Mouse (Mus musculus) erythroid progenitor cell, adult 5-6 weeks (primary cell): ENCODE data around the gene Olfr1471. TPM values are rescaled to one million over a fixed set of nuclear protein-coding genes. Genes with fewer than 3 reads are reported as not detected.
"Not testable (repeated sequence)": the region's sequence is repeated elsewhere in the genome, so short reads cannot be mapped to it uniquely, and the experiment has no call there.

Source experiments
- ATAC-seq: replicated peaks from 2 replicates; pipeline ENCODE4 v1.8.0; 2016; ENCODE audit warnings: moderate number of reproducible peaks, mild to moderate bottlenecking, moderate TSS enrichment, inconsistent platforms; ENCODE audit not compliant: poor library complexity, low FRiP score, severe bottlenecking
- total RNA-seq, 2 experiments: library from RNA; stranded (forward) in 1 of 2; stranded (reverse) in 1 of 2; fragments of 150-400 nt in 1 of 2; fragments of 186-747, 209-891 nt in 1 of 2; gene quantifications; 2 replicates each; pipeline versions ENCODE4 v1.2.3 to v1.2.4; 2015 to 2017; ENCODE audit warnings: low replicate concordance in 2 of 2

Gene Olfr1471
- total RNA-seq (2015; ENCODE audit: low replicate concordance) (not detected in 2 replicates), total RNA-seq (2017; ENCODE audit: low replicate concordance) (not detected in 2 replicates)

DNA sequence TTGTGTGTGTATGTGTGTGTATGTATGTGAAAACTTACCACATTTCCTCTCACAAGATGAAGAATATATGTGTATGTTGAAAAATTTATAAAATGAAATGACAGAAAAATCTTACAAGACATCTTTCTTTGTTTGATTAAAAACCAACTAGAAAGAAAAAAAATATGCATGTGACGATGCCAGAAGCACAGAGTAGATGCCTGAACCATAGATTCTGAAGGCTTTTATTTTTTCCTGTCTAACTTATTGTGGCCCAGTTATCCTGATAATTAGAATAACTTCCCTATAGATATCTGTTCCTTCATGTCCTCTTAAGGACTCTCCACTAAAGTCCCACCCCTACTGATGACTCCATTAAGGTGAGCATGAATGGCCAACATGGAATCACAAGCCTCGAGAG is at the start of gene Olfr1471:
Olfr1471 (plus strand) TSS at position 301 of the 400 bp plus-strand sequence.
- not testable (repeated sequence) for ATAC-seq

GRCm38 (mm10) chr19:13407549-13407948 is 35.7 kb upstream of the Olfr1471 start, which contains the start of gene Olfr1469:
Gene Olfr1469 (plus strand): TSS chr19:13407849.
- ATAC-seq, result no peak

DNA sequence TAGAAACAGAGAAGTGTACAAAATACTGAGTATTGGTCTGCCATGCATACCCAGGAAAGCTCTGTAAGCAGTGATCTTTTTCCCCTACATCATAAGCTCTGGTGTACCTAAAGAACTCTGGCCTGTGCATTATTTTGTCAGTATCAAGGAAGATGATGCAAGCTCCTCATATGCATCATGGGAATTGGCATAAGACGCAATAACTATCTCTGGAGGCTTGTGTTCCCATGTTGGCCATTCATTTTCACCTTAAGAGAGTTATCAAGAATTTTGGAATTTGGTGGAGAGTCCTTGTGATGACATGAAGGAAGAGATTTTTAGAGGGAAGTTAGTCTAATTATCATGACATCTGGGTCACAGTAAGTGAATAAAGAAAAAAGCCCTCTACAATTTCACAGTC is 12.8 kb downstream of the Olfr1471 start, which contains the start of gene Olfr1472:
Olfr1472 (minus strand) TSS at position 101 of the 400 bp plus-strand sequence.
- no peak for ATAC-seq

DNA sequence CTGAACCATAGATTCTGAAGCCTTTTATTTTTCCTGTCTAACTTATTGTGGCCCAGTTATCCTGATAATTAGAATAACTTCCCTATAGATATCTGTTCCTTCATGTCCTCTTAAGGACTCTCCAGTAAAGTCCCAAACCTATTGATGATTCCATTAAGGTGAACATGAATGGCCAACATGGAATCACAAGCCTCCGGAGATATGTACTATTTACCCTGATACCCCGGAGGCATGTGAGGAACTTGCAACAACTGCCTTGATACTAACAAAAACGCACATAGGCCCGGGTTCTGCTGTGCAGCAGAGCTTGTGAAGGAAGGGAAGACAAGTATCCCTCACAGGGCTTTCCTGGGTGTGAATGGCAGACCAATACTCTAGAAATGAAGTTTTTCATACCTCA is 26.1 kb downstream of the Olfr1471 start, which contains the start of gene Olfr1474:
Olfr1474 (plus strand) TSS at position 301 of the 400 bp plus-strand sequence.
- ATAC-seq, result not testable (repeated sequence)

- no peak for ATAC-seq
These were observed 36.9 kb downstream of the Olfr1471 start, which contains the start of gene Olfr1475 for GRCm38 (mm10) chr19:13480096-13480495. Gene Olfr1475 (minus strand): TSS chr19:13480196.

DNA sequence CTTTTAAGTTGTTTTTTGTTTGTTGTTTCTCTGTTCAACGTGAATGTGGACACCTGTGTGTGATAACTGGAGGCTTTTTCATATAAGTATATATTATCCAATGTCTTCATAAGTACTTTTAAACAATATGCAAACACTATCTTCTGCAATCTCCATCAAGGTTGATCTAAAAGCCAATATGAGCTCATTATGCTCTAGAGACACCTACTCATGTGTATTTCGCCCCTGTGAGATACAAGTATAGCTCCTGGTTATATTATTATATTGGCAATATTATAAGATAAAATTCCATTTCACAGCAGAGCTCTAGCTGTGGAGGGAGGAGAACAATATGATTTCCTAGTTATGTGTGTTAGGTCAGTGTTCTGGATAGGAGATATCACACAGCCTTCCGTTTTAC is 57.0 kb downstream of the Olfr1471 start, which contains the start of gene Olfr1477:
Olfr1477 (plus strand) TSS at position 301 of the 400 bp plus-strand sequence.
- no peak for ATAC-seq

Other genes starting within 250 kb of the Olfr1471 start
- gene Olfr1463, start 212.1 kb upstream of the Olfr1471 start, total RNA-seq (2015; ENCODE audit: low replicate concordance), result not detected in 2 replicates
- not detected in 2 replicates for gene Olfr1463, start 212.1 kb upstream of the Olfr1471 start, total RNA-seq (2017; ENCODE audit: low replicate concordance)
- gene Olfr1465, start 127.9 kb upstream of the Olfr1471 start, total RNA-seq (2015; ENCODE audit: low replicate concordance), result not detected in 2 replicates
- not detected in 2 replicates for gene Olfr1465, start 127.9 kb upstream of the Olfr1471 start, total RNA-seq (2017; ENCODE audit: low replicate concordance)
- not detected in 2 replicates for gene Olfr1466, start 104.5 kb upstream of the Olfr1471 start, total RNA-seq (2015; ENCODE audit: low replicate concordance)
- not detected in 2 replicates for gene Olfr1466, start 104.5 kb upstream of the Olfr1471 start, total RNA-seq (2017; ENCODE audit: low replicate concordance)
- not detected in 2 replicates for gene Olfr1467, start 81.2 kb upstream of the Olfr1471 start, total RNA-seq (2015; ENCODE audit: low replicate concordance)
- not detected in 2 replicates for gene Olfr1467, start 81.2 kb upstream of the Olfr1471 start, total RNA-seq (2017; ENCODE audit: low replicate concordance)
- gene Olfr1469, start 35.6 kb upstream of the Olfr1471 start, total RNA-seq (2015; ENCODE audit: low replicate concordance), result not detected in 2 replicates
- not detected in 2 replicates for gene Olfr1469, start 35.6 kb upstream of the Olfr1471 start, total RNA-seq (2017; ENCODE audit: low replicate concordance)
- gene Olfr1472, start 12.7 kb downstream of the Olfr1471 start, total RNA-seq (2015; ENCODE audit: low replicate concordance), result not detected in 2 replicates
- not detected in 2 replicates for gene Olfr1472, start 12.7 kb downstream of the Olfr1471 start, total RNA-seq (2017; ENCODE audit: low replicate concordance)
- gene Olfr1474, start 26.2 kb downstream of the Olfr1471 start, total RNA-seq (2015; ENCODE audit: low replicate concordance), result not detected in 2 replicates
- gene Olfr1474, start 26.2 kb downstream of the Olfr1471 start, total RNA-seq (2017; ENCODE audit: low replicate concordance), result not detected in 2 replicates
- not detected in 2 replicates for gene Olfr1475, start 36.8 kb downstream of the Olfr1471 start, total RNA-seq (2015; ENCODE audit: low replicate concordance)
- not detected in 2 replicates for gene Olfr1475, start 36.8 kb downstream of the Olfr1471 start, total RNA-seq (2017; ENCODE audit: low replicate concordance)
- gene Olfr1477, start 57.1 kb downstream of the Olfr1471 start, total RNA-seq (2015; ENCODE audit: low replicate concordance), result not detected in 2 replicates
- not detected in 2 replicates for gene Olfr1477, start 57.1 kb downstream of the Olfr1471 start, total RNA-seq (2017; ENCODE audit: low replicate concordance)
- gene Olfr1480, start 84.5 kb downstream of the Olfr1471 start, total RNA-seq (2015; ENCODE audit: low replicate concordance), result not detected in 2 replicates
- not detected in 2 replicates for gene Olfr1480, start 84.5 kb downstream of the Olfr1471 start, total RNA-seq (2017; ENCODE audit: low replicate concordance)
- gene Olfr1484, start 140.1 kb downstream of the Olfr1471 start, total RNA-seq (2015; ENCODE audit: low replicate concordance), result not detected in 2 replicates
- gene Olfr1484, start 140.1 kb downstream of the Olfr1471 start, total RNA-seq (2017; ENCODE audit: low replicate concordance), result 0.39 TPM in 1 of 2 replicates, not detected in the other
- not detected in 2 replicates for gene Olfr1487, start 174.0 kb downstream of the Olfr1471 start, total RNA-seq (2015; ENCODE audit: low replicate concordance)
- not detected in 2 replicates for gene Olfr1487, start 174.0 kb downstream of the Olfr1471 start, total RNA-seq (2017; ENCODE audit: low replicate concordance)
- gene Olfr1489, start 188.2 kb downstream of the Olfr1471 start, total RNA-seq (2015; ENCODE audit: low replicate concordance), result not detected in 2 replicates
- gene Olfr1489, start 188.2 kb downstream of the Olfr1471 start, total RNA-seq (2017; ENCODE audit: low replicate concordance), result not detected in 2 replicates
- gene Olfr1490, start 207.7 kb downstream of the Olfr1471 start, total RNA-seq (2015; ENCODE audit: low replicate concordance), result not detected in 2 replicates
- gene Olfr1490, start 207.7 kb downstream of the Olfr1471 start, total RNA-seq (2017; ENCODE audit: low replicate concordance), result not detected in 2 replicates